Mouse (Mus musculus) liver, embryonic 15.5 days (tissue): Measurements from ENCODE around the gene Bex3. TPM values are rescaled to one million over a fixed set of nuclear protein-coding genes. Genes with fewer than 3 reads are reported as not detected.
A peak's percentile ranks its signal among the peaks of the same experiment; 100 is the strongest.
"Not testable (repeated sequence)": the region's sequence is repeated elsewhere in the genome, so short reads cannot be mapped to it uniquely, and the experiment has no call there.

Source experiments
- ATAC-seq: fragments of 200-750 bp; cut with Nextera tagmentation; 2 replicates; pipeline ENCODE4 v1.8.0; 2017; ENCODE audit warnings: moderate number of reproducible peaks, mild to moderate bottlenecking, moderate library complexity; ENCODE audit not compliant: insufficient read depth
- H3K27ac ChIP-seq: fragments of 300-500 bp; sonication (generic); replicated peaks from 2 replicates; pipeline ENCODE4 v1.5.1; 2015; ENCODE audit warnings: mild to moderate bottlenecking, inconsistent platforms
- H3K27me3 ChIP-seq: fragments of 300-500 bp; sonication (generic); 2 replicates; pipeline ENCODE4 v1.6.1; 2015; ENCODE audit warnings: mild to moderate bottlenecking, inconsistent platforms
- H3K36me3 ChIP-seq: fragments of 300-500 bp; sonication (generic); replicated peaks from 2 replicates; pipeline ENCODE4 v1.6.1; 2015; ENCODE audit warnings: moderate library complexity, mild to moderate bottlenecking, inconsistent platforms
- H3K4me1 ChIP-seq: fragments of 300-500 bp; sonication (generic); replicated peaks from 2 replicates; pipeline ENCODE4 v1.6.1; 2015; ENCODE audit warnings: inconsistent platforms
- H3K4me2 ChIP-seq: fragments of 300-500 bp; sonication (generic); 2 replicates; pipeline ENCODE4 v1.6.1; 2015; ENCODE audit warnings: moderate library complexity, mild to moderate bottlenecking, inconsistent platforms
- H3K4me3 ChIP-seq: fragments of 300-500 bp; sonication (generic); replicated peaks from 2 replicates; pipeline ENCODE4 v1.5.1; 2015; ENCODE audit warnings: mild to moderate bottlenecking, inconsistent platforms
- H3K9ac ChIP-seq: fragments of 300-500 bp; sonication (generic); 2 replicates; pipeline ENCODE4 v1.6.1; 2015; ENCODE audit warnings: moderate library complexity, mild to moderate bottlenecking, inconsistent platforms
- H3K9me3 ChIP-seq: fragments of 300-500 bp; sonication (generic); replicated peaks from 2 replicates; pipeline ENCODE4 v1.6.1; 2016; ENCODE audit warnings: inconsistent platforms
- WGBS: fragments of 180-500 bp; shearing (Covaris S2); methylation state at CpG from one replicate; pipeline ENCODE4 v1.1.7; 2015; ENCODE audit warnings: mixed read lengths; ENCODE audit not compliant: insufficient replicate concordance; 5-methylcytosine and 5-hydroxymethylcytosine counted together
- polyA plus RNA-seq: library from polyadenylated mRNA; unstranded; fragments of >200 nt; fragmentation: Nextera tagmentation; extraction: Ambion mirVana; gene quantifications from 2 replicates; pipeline ENCODE4 v1.2.1, GENCODE M21; 2015

Gene Bex3
- polyA plus RNA-seq: 201 and 212 TPM in 2 replicates

- WGBS: 28% methylated on average over 14 of the region's 30 CpGs
- H3K27ac ChIP-seq, H3K4me1 ChIP-seq, H3K36me3 ChIP-seq, H3K9me3 ChIP-seq, H3K27me3 ChIP-seq: not testable (repeated sequence)
- peak within 1 kb of the TSS; percentile 58 for H3K4me2 ChIP-seq
- H3K9ac ChIP-seq: peak within 1 kb of the TSS; percentile 18; the same call in 1 of the 2 replicates
- peak within 1 kb of the TSS; percentile 53 for H3K4me3 ChIP-seq
- ATAC-seq: peak; percentile 95
Measured at GRCm38 (mm10) chrX:136269743-136270392, at the start of gene Bex3. Gene Bex3, plus strand, starts transcription at chrX:136270253.

- no peak overlapping the region for H3K9ac ChIP-seq
- no peaks in the 10 kb centered on the region for H3K36me3 ChIP-seq
- no peaks in the 10 kb centered on the region for H3K4me1 ChIP-seq
- no peak overlapping the region for H3K4me2 ChIP-seq
- WGBS: 57% methylated on average over 6 of the region's 6 CpGs
- no peaks in the 10 kb centered on the region for H3K9me3 ChIP-seq
- no peak for ATAC-seq
- no peak overlapping the region for H3K27ac ChIP-seq
- H3K4me3 ChIP-seq: no peak overlapping the region
- no peaks in the 10 kb centered on the region for H3K27me3 ChIP-seq
Measured at GRCm38 (mm10) chrX:136223714-136224113, 46.3 kb upstream of the Bex3 start.

- H3K36me3 ChIP-seq: no peaks in the 10 kb centered on the region
- no peaks in the 10 kb centered on the region for H3K9me3 ChIP-seq
- no peak for ATAC-seq
- WGBS: 57% methylated on average over 5 of the region's 5 CpGs
- no peak overlapping the region for H3K4me2 ChIP-seq
- no peaks in the 10 kb centered on the region for H3K27me3 ChIP-seq
- no peaks in the 10 kb centered on the region for H3K4me1 ChIP-seq
- H3K27ac ChIP-seq: no peak overlapping the region
- H3K4me3 ChIP-seq: no peak overlapping the region
- H3K9ac ChIP-seq: no peak overlapping the region
Measured at GRCm38 (mm10) chrX:136227768-136228167, 42.3 kb upstream of the Bex3 start.

GRCm38 (mm10) chrX:136238118-136238517, 31.9 kb upstream of the Bex3 start:
- no peak for ATAC-seq
- no peak overlapping the region for H3K9ac ChIP-seq
- no peak overlapping the region for H3K4me3 ChIP-seq
- H3K9me3 ChIP-seq: no peaks in the 10 kb centered on the region
- WGBS: 42% methylated on average over 3 of the region's 3 CpGs
- H3K4me2 ChIP-seq: no peak overlapping the region
- no peaks in the 10 kb centered on the region for H3K36me3 ChIP-seq
- no peaks in the 10 kb centered on the region for H3K4me1 ChIP-seq
- H3K27me3 ChIP-seq: no peaks in the 10 kb centered on the region
- no peak overlapping the region for H3K27ac ChIP-seq

GRCm38 (mm10) chrX:136243181-136243580, 26.9 kb upstream of the Bex3 start:
- no peak overlapping the region for H3K27ac ChIP-seq
- no peak for ATAC-seq
- no peaks in the 10 kb centered on the region for H3K27me3 ChIP-seq
- H3K36me3 ChIP-seq: peaks cover 4% of the 10 kb centered on the region; the same call in 1 of the 2 replicates
- no peak overlapping the region for H3K4me3 ChIP-seq
- no peak overlapping the region for H3K4me2 ChIP-seq
- no peaks in the 10 kb centered on the region for H3K9me3 ChIP-seq
- H3K9ac ChIP-seq: no peak overlapping the region
- no peaks in the 10 kb centered on the region; the same call in 1 of the 2 replicates for H3K4me1 ChIP-seq
- WGBS: 74% methylated on average over 2 of the region's 2 CpGs

- Histone ChIP-seq H3K27me3 (no peaks in the 10 kb centered on the region), H3K4me3 (peak within 1 kb of the TSS; percentile 63), H3K9ac (peak within 1 kb of the TSS; percentile 46), H3K27ac (peak within 1 kb of the TSS; percentile 55), H3K4me2 (peak within 1 kb of the TSS; percentile 73), H3K4me1 (no peaks in the 10 kb centered on the region; the same call in 1 of the 2 replicates), H3K9me3 (no peaks in the 10 kb centered on the region), H3K36me3 (peaks cover 4% of the 10 kb centered on the region; the same call in 1 of the 2 replicates)
- peak; percentile 88 for ATAC-seq
- 17% methylated on average over 20 of the region's 20 CpGs for WGBS
Measured at GRCm38 (mm10) chrX:136244574-136245229, 25.4 kb upstream of the Bex3 start, which contains the start of gene Tceal9. Gene Tceal9, plus strand, starts transcription at chrX:136245079.

- peak; percentile 69 for ATAC-seq
- Histone ChIP-seq H3K9me3 (no peaks in the 10 kb centered on the region), H3K27ac (peak overlapping the region; percentile 55), H3K4me1 (no peaks in the 10 kb centered on the region; the same call in 1 of the 2 replicates), H3K9ac (peak overlapping the region; percentile 46), H3K27me3 (no peaks in the 10 kb centered on the region), H3K4me2 (peak overlapping the region; percentile 73), H3K4me3 (peak overlapping the region; percentile 63), H3K36me3 (peaks cover 4% of the 10 kb centered on the region; the same call in 1 of the 2 replicates)
- WGBS: 13% methylated on average over 15 of the region's 15 CpGs
Measured at GRCm38 (mm10) chrX:136245521-136246071, 24.5 kb upstream of the Bex3 start.

- no peak overlapping the region for H3K4me3 ChIP-seq
- ATAC-seq: no peak
- no peaks in the 10 kb centered on the region for H3K27me3 ChIP-seq
- no peak overlapping the region for H3K9ac ChIP-seq
- WGBS: 78% methylated on average over 6 of the region's 6 CpGs
- no peaks in the 10 kb centered on the region for H3K9me3 ChIP-seq
- H3K4me1 ChIP-seq: peaks cover 10% of the 10 kb centered on the region
- peaks cover 4% of the 10 kb centered on the region; the same call in 1 of the 2 replicates for H3K36me3 ChIP-seq
- H3K4me2 ChIP-seq: no peak overlapping the region
- H3K27ac ChIP-seq: no peak overlapping the region
Measured at GRCm38 (mm10) chrX:136248811-136249210, 21.2 kb upstream of the Bex3 start.

- 59% methylated on average over 7 of the region's 7 CpGs for WGBS
- Histone ChIP-seq H3K9me3 (no peaks in the 10 kb centered on the region), H3K36me3 (peaks cover 4% of the 10 kb centered on the region; the same call in 1 of the 2 replicates), H3K4me3 (no peak overlapping the region), H3K27me3 (no peaks in the 10 kb centered on the region), H3K4me2 (no peak overlapping the region), H3K9ac (no peak overlapping the region), H3K4me1 (peaks cover 10% of the 10 kb centered on the region), H3K27ac (no peak overlapping the region)
- no peak for ATAC-seq
Measured at GRCm38 (mm10) chrX:136249671-136250070, 20.4 kb upstream of the Bex3 start.

- Histone ChIP-seq H3K27me3 (no peaks in the 10 kb centered on the region), H3K9me3 (no peaks in the 10 kb centered on the region), H3K36me3 (peaks cover 4% of the 10 kb centered on the region; the same call in 1 of the 2 replicates), H3K27ac (no peak overlapping the region; the same call in 1 of the 2 replicates), H3K9ac (no peak overlapping the region), H3K4me3 (no peak overlapping the region), H3K4me2 (peak overlapping the region; percentile 23; the same call in 1 of the 2 replicates), H3K4me1 (peaks cover 10% of the 10 kb centered on the region)
- peak; percentile 87 for ATAC-seq
- WGBS: 28% methylated on average over 6 of the region's 6 CpGs
Measured at GRCm38 (mm10) chrX:136252023-136252729, 17.9 kb upstream of the Bex3 start.
